Mouse (Mus musculus) spleen, adult 2 months (tissue): ENCODE measurements around the gene Add3. TPM values are rescaled to one million over a fixed set of nuclear protein-coding genes. Genes with fewer than 3 reads are reported as not detected.
A peak's percentile ranks its signal among the peaks of the same experiment; 100 is the strongest.

Experiments used
- DNase-seq, 2 experiments: peaks; one replicate each; pipeline versions ENCODE4 v3.0.0 to v3.0.0-alpha.2; 2012 to 2021; ENCODE audit warnings: low spot score in 2 of 2, low read depth in 1 of 2
- H3K27ac ChIP-seq: fragments of 200-500 bp; 2 replicates; pipeline ENCODE4 v1.5.1; 2012; ENCODE audit warnings: low read length, inconsistent platforms; ENCODE audit not compliant: insufficient read depth
- H3K27me3 ChIP-seq: fragments of 200-500 bp; 2 replicates; pipeline ENCODE4 v1.6.1; 2012; ENCODE audit warnings: mild to moderate bottlenecking, moderate library complexity, low read length, inconsistent platforms; ENCODE audit not compliant: control insufficient read depth, insufficient read depth
- H3K36me3 ChIP-seq: fragments of 200-500 bp; 2 replicates; pipeline ENCODE4 v1.6.1; 2012; ENCODE audit warnings: mild to moderate bottlenecking, low read length, inconsistent platforms; ENCODE audit not compliant: control insufficient read depth, insufficient read depth
- H3K4me1 ChIP-seq: fragments of 200-500 bp; 2 replicates; pipeline ENCODE4 v1.6.1; 2011; ENCODE audit warnings: inconsistent platforms; ENCODE audit not compliant: control insufficient read depth, insufficient read depth, insufficient read length
- H3K4me3 ChIP-seq: fragments of 200-500 bp; 2 replicates; pipeline ENCODE4 v1.5.1; 2011; ENCODE audit warnings: mild to moderate bottlenecking, inconsistent platforms; ENCODE audit not compliant: insufficient read depth, insufficient read length; ENCODE audit errors: extremely low read depth
- CTCF ChIP-seq: fragments of 200-500 bp; IDR thresholded peaks from 2 replicates; pipeline ENCODE4 v1.5.1; 2011; ENCODE audit warnings: mild to moderate bottlenecking, inconsistent platforms; ENCODE audit not compliant: insufficient read depth, insufficient read length, insufficient replicate concordance; ENCODE audit errors: extremely low read depth
- POLR2A ChIP-seq: fragments of 200-500 bp; IDR thresholded peaks from 2 replicates; pipeline ENCODE4 v1.6.1; 2011; ENCODE audit warnings: low read depth, low read length, inconsistent platforms
- WGBS: fragments of 180-500 bp; shearing (Covaris S2); methylation state at CpG from one replicate; pipeline ENCODE4 v1.1.7; 2018; 5-methylcytosine and 5-hydroxymethylcytosine counted together
- polyA plus RNA-seq: library from polyadenylated mRNA; depleted of rRNA; stranded (reverse); fragments of >200 nt; gene quantifications from 2 replicates; pipeline ENCODE4 v1.2.3, GENCODE M21; 2012

The Add3 gene
- polyA plus RNA-seq, 1 experiment = 40.6 TPM

DNA sequence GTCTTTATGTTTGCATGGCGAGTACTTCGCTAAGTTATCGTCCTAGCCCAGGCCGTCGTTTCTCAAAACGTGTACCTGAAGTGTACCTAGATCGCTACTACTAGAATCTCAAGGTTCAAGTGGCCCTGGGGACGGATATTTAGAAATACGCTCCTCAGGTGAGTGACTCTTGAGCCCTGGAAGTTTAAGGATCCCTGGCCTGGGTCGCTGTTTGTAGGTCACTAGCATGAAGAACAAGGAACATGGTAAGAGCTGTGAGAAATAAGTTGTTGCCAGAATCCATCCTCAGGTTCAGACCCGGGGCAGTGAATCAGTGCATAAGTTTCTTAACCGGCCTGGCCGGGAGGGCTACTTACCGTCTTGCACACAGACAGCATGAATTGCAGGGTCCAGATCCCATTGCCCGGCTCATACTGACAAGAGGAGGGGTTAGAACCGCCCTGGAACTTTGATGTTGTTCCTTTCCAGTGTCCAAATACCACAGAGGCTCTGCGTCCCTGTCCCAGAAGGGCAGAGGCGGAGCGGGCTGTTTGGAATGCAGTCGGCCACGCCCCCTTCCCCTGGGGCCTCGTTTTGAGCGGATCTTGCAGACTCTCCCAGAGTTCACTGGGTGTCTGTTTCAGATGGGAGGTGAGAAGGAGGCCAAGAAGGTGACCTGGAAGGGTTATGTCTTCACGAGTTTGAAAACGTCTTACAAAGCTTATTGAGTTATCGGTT lies 34.7 kb upstream of the Add3 start:
- DNase-seq = no peak
- no peaks in the 10 kb centered on the region for H3K27me3 ChIP-seq
- H3K4me1 ChIP-seq = no peaks in the 10 kb centered on the region; the same call in 1 of the 2 replicates
- no peak for TF ChIP-seq POLR2A
- TF ChIP-seq CTCF = no peak
- H3K36me3 ChIP-seq = no peaks in the 10 kb centered on the region
- no peak overlapping the region for H3K27ac ChIP-seq
- H3K4me3 ChIP-seq = no peak overlapping the region
- 79% methylated on average over 26 of the region's 26 CpGs for whole genome bisulfite sequencing

DNA sequence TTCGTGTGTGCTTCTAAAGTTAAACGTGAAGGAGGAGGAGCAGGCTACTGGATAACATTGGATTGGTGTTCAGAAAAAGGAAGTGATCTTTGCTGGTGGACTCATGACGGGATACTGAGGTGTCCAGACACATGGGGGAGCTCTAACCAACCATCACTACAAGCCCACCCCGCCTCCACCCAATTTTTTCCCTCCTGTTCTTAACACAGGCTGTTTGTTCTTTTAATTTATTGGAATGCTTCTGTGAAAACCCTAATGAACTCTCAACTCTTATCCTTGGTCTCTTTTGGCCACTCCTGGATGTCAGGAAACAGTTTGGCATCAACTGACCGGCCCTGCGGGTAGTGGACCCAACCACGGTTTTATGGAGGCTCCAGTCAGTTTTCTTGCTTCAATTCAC lies 33.3 kb upstream of the Add3 start:
- TF ChIP-seq CTCF = peak; percentile 61; the same call in 1 of the 2 replicates
- TF ChIP-seq POLR2A = no peak
- WGBS = 43% methylated on average over 7 of the region's 7 CpGs
- Histone ChIP-seq H3K4me1 (no peaks in the 10 kb centered on the region; the same call in 1 of the 2 replicates), H3K27ac (no peak overlapping the region), H3K36me3 (no peaks in the 10 kb centered on the region), H3K4me3 (no peak overlapping the region), H3K27me3 (no peaks in the 10 kb centered on the region)
- DNase-seq = peak; percentile 23 to 56

DNA sequence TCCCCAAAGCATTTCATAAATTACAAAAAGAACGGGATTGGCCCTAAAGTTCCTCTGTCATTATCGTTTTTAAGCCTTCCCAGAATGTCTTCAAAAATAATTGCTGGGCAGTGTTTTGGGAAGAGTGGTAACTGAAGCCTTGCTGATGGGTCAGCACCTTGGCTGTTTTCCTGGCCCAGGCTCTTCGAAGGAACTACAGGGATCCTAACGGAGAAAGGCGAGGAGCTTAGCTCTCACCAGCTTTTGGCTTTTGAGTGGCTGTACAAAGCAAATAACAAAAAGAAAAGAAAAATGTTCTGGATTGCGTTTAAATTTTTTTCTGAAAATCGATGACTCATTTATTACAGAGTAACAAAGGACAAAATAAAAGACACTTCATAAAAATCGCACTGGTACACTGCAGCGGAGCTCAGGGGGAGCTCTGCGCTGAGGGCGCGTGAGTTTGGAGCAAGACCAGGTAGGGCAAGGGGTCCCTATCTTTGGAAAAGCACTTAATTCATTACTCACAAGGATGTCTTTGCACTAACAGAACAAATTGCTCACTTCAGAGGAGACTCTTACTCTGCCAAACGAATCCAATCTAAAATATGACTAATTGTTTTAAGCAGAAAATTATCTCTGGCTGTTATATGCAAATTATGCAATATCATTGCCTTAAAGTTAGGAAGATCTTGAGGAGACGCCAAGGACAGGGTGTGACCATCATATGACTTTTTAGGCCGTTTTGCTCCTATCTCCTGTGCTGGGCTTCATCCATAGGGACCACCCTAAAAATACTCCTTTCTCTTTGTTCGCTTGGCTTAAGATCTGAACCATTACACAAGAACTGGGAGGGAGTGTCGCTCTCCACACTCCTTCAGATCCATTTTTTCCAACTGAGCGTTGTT lies 32.6 kb upstream of the Add3 start:
- no peak for DNase-seq
- no peaks in the 10 kb centered on the region for H3K27me3 ChIP-seq
- H3K36me3 ChIP-seq = no peaks in the 10 kb centered on the region
- WGBS = 85% methylated on average over 18 of the region's 18 CpGs
- no peak overlapping the region for H3K27ac ChIP-seq
- no peaks in the 10 kb centered on the region; the same call in 1 of the 2 replicates for H3K4me1 ChIP-seq
- H3K4me3 ChIP-seq = no peak overlapping the region
- no peak for TF ChIP-seq CTCF
- no peak for TF ChIP-seq POLR2A

DNA sequence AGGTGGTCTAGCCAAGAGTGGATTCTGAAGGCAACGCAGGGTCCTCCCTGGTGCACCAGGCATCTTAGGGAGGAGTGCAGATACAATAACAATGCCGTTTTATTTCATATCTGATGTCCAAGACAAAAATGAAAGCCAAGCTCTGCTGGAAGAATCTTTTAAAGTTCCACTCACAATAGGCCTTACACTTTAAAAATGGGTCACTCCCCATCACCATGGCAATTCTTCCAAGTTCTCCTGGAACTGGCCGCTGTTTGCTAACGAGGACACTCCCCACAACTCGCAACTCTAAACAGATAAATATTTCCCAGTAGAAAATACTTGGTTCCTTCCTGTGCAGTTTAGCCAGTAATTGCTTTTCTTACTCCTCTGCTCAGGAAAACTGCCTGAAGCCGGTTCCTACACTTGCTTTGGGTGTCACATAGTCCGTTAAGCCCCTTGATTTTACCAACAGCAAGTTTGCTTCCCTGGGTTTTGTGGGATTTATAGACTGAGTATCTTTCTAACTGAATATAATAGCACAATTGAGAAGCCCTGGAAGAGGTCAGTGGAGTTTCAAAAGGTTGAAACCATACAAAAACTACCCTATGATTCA lies 28.1 kb upstream of the Add3 start:
- no peak overlapping the region for H3K4me3 ChIP-seq
- H3K27me3 ChIP-seq = no peaks in the 10 kb centered on the region
- no peak for DNase-seq
- TF ChIP-seq CTCF (no peak), POLR2A (no peak)
- peaks cover 2% of the 10 kb centered on the region; the same call in 1 of the 2 replicates for H3K4me1 ChIP-seq
- H3K27ac ChIP-seq = no peak overlapping the region; the same call in 1 of the 2 replicates
- no peaks in the 10 kb centered on the region for H3K36me3 ChIP-seq
- 81% methylated on average over 7 of the region's 7 CpGs for WGBS

DNA sequence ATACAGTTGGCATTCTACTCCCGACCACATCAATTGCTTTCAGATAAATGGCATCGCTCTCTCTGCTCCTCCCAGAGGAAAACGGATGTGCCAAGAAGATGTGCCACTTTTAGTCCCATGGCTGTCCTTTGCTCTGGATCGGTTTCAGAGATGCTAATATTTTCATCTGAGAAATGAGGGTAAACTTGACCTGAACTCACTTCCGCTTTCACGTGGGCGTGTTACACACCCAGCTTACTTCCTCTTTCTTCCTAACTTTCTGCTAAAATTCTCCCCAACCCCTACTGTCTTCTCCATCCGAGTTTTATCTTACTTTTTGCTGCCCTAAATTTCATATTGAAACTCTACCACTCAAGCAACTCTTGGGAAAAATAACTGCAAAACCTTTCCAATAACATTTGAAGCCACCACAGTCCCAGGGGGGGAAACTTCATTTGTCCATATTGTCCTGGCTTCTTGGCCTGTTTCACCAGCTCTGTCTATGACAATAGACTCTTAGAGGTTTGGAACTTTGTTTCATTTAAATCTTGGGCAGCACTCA lies 20.9 kb upstream of the Add3 start:
- peak overlapping the region; percentile 14; the same call in 1 of the 2 replicates for H3K4me3 ChIP-seq
- DNase-seq = peak; percentile 42 to 64
- no peaks in the 10 kb centered on the region for H3K36me3 ChIP-seq
- peak overlapping the region; percentile 73 for H3K27ac ChIP-seq
- H3K4me1 ChIP-seq = peaks cover 16% of the 10 kb centered on the region; the same call in 1 of the 2 replicates
- H3K27me3 ChIP-seq = no peaks in the 10 kb centered on the region
- WGBS = 16% methylated on average over 8 of the region's 8 CpGs
- TF ChIP-seq CTCF (no peak), POLR2A (no peak)

DNA sequence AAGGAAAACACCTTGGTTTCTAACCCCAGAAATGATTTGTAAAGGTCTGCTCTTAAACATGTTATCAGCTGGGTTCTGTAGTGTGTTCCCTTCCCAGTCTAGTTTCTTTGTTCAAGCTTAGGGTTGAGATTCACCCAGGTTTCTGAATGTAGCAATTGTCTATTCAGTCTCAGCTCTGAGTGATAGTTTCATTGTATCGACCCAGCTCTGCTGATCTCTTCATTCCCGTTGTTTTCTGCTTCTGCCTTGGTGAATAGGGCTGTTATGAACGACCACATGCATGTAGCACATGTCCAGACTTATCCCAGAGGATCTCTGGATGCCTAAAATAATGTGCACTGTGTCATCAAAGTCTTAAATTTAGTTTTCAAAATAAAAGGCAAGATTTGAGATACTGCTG lies 19.8 kb upstream of the Add3 start:
- H3K4me1 ChIP-seq = peaks cover 14% of the 10 kb centered on the region; the same call in 1 of the 2 replicates
- H3K27me3 ChIP-seq = no peaks in the 10 kb centered on the region
- H3K4me3 ChIP-seq = no peak overlapping the region
- TF ChIP-seq POLR2A (no peak), CTCF (no peak)
- no peak overlapping the region for H3K27ac ChIP-seq
- DNase-seq = no peak
- H3K36me3 ChIP-seq = no peaks in the 10 kb centered on the region
- 90% methylated on average over 3 of the region's 3 CpGs for WGBS
